Mouse (Mus musculus) MEL (cell line): ENCODE results near the gene Rnf7. TPM values are rescaled to one million over a fixed set of nuclear protein-coding genes. Genes with fewer than 3 reads are reported as not detected.

Experiments used
- DNase-seq: peaks from one replicate; pipeline ENCODE4 v3.0.0; 2011; ENCODE audit warnings: low read depth, low spot score
- H3K27ac ChIP-seq: 2 replicates; pipeline ENCODE4 v1.5.1; 2012; ENCODE audit warnings: low read depth, mild to moderate bottlenecking, control low read depth, low read length, moderate library complexity; ENCODE audit not compliant: control insufficient read depth
- H3K27me3 ChIP-seq, 2 experiments: fragments of 150-350 bp in 1 of 2; sonication (generic) in 1 of 2; 2 replicates each; pipeline ENCODE4 v1.6.1; 2012; ENCODE audit warnings: low read length in 2 of 2, mild to moderate bottlenecking in 2 of 2, improper control_type of control experiment in 1 of 2, moderate library complexity in 1 of 2; ENCODE audit not compliant: insufficient read depth in 2 of 2, control insufficient read depth in 1 of 2
- H3K36me3 ChIP-seq, 2 experiments: 2 replicates each; pipeline ENCODE4 v1.6.1; 2012 to 2014; ENCODE audit warnings: low read length in 2 of 2, improper control_type of control experiment in 1 of 2, inconsistent platforms in 1 of 2, mild to moderate bottlenecking in 1 of 2; ENCODE audit not compliant: insufficient read depth in 2 of 2, control insufficient read depth in 1 of 2
- H3K4me1 ChIP-seq, 2 experiments: fragments of 150-350 bp in 1 of 2; sonication (generic) in 1 of 2; 2 replicates each; pipeline ENCODE4 v1.6.1; 2012; ENCODE audit warnings: low read length in 2 of 2, improper control_type of control experiment in 1 of 2, mild to moderate bottlenecking in 1 of 2; ENCODE audit not compliant: insufficient read depth in 2 of 2, control insufficient read depth in 1 of 2
- H3K4me3 ChIP-seq, 2 experiments: fragments of 150-350 bp in 1 of 2; sonication (generic) in 1 of 2; 2 replicates each; pipeline ENCODE4 v1.5.1; 2012; ENCODE audit warnings: low read depth in 2 of 2, low read length in 2 of 2, mild to moderate bottlenecking in 2 of 2, moderate library complexity in 2 of 2, control low read depth in 1 of 2, improper control_type of control experiment in 1 of 2; ENCODE audit not compliant: control insufficient read depth in 1 of 2, insufficient read depth in 1 of 2
- H3K79me2 ChIP-seq: 2 replicates; pipeline ENCODE4 v1.6.1; 2012; ENCODE audit warnings: mild to moderate bottlenecking, low read length, moderate library complexity; ENCODE audit not compliant: control insufficient read depth, poor library complexity, insufficient read depth
- H3K9ac ChIP-seq: 2 replicates; pipeline ENCODE4 v1.6.1; 2012; ENCODE audit warnings: low read depth, mild to moderate bottlenecking, control low read depth, low read length, moderate library complexity; ENCODE audit not compliant: control insufficient read depth, poor library complexity, severe bottlenecking
- H3K9me3 ChIP-seq: fragments of 150-350 bp; sonication (generic); replicated peaks from 2 replicates; pipeline ENCODE4 v1.6.1; 2012; ENCODE audit warnings: mild to moderate bottlenecking, low read length, improper control_type of control experiment, moderate library complexity; ENCODE audit not compliant: insufficient read depth
- BHLHE40 ChIP-seq: IDR thresholded peaks from 2 replicates; pipeline ENCODE4 v1.6.1; 2012; ENCODE audit warnings: low read depth, mild to moderate bottlenecking, inconsistent platforms, low read length, improper control_type of control experiment, borderline replicate concordance
- CHD1 ChIP-seq: IDR thresholded peaks from 2 replicates; pipeline ENCODE4 v1.6.1; 2012; ENCODE audit warnings: low read depth, mild to moderate bottlenecking, inconsistent platforms, low read length, improper control_type of control experiment
- CHD2 ChIP-seq: IDR thresholded peaks from 2 replicates; pipeline ENCODE4 v1.6.1; 2011; ENCODE audit warnings: low read length, improper control_type of control experiment
- E2F4 ChIP-seq: IDR thresholded peaks from 2 replicates; pipeline ENCODE4 v1.6.1; 2011; ENCODE audit warnings: low read depth, low read length, improper control_type of control experiment, borderline replicate concordance
- ELF1 ChIP-seq: IDR thresholded peaks from 2 replicates; pipeline ENCODE4 v1.6.1; 2014; ENCODE audit warnings: low read depth, mild to moderate bottlenecking, inconsistent platforms, low read length, improper control_type of control experiment, moderate library complexity
- EP300 ChIP-seq, 2 experiments: IDR thresholded peaks; 2 replicates each; pipeline ENCODE4 v1.6.1; 2011; ENCODE audit warnings: improper control_type of control experiment in 2 of 2, low read length in 2 of 2, low read depth in 1 of 2, mild to moderate bottlenecking in 1 of 2
- ETS1 ChIP-seq: IDR thresholded peaks from 2 replicates; pipeline ENCODE4 v1.6.1; 2012; ENCODE audit warnings: low read depth, mild to moderate bottlenecking, inconsistent platforms, low read length, improper control_type of control experiment, moderate library complexity
- HCFC1 ChIP-seq: IDR thresholded peaks from 2 replicates; pipeline ENCODE4 v1.6.1; 2012; ENCODE audit warnings: low read depth, mild to moderate bottlenecking, inconsistent platforms, low read length, improper control_type of control experiment, moderate library complexity
- JUND ChIP-seq: IDR thresholded peaks from 2 replicates; pipeline ENCODE4 v1.6.1; 2011; ENCODE audit warnings: low read depth, mild to moderate bottlenecking, improper control_type of control experiment, low read length
- KAT2A ChIP-seq: conservative IDR thresholded peaks from 2 replicates; pipeline ENCODE4 v1.6.1; 2012; ENCODE audit warnings: low read depth, low read length, improper control_type of control experiment, inconsistent platforms
- MAFK ChIP-seq: IDR thresholded peaks from 2 replicates; pipeline ENCODE4 v1.6.1; 2011; ENCODE audit warnings: low read depth, mild to moderate bottlenecking, low read length, improper control_type of control experiment, borderline replicate concordance
- MAX ChIP-seq: IDR thresholded peaks from 2 replicates; pipeline ENCODE4 v1.6.1; 2011; ENCODE audit warnings: low read length, improper control_type of control experiment
- MXI1 ChIP-seq: IDR thresholded peaks from 2 replicates; pipeline ENCODE4 v1.6.1; 2011; ENCODE audit warnings: mild to moderate bottlenecking, low read depth, low read length, improper control_type of control experiment
- MYC ChIP-seq: IDR thresholded peaks from 2 replicates; pipeline ENCODE4 v1.6.1; 2011; ENCODE audit warnings: low read depth, mild to moderate bottlenecking, low read length, improper control_type of control experiment, moderate library complexity
- NRF1 ChIP-seq: IDR thresholded peaks from 2 replicates; pipeline ENCODE4 v1.6.1; 2014; ENCODE audit warnings: low read depth, mild to moderate bottlenecking, inconsistent platforms, low read length, improper control_type of control experiment, moderate library complexity; ENCODE audit not compliant: poor library complexity, insufficient read depth, severe bottlenecking
- POLR2A ChIP-seq, 2 experiments: IDR thresholded peaks; 2 replicates each; pipeline ENCODE4 v1.6.1; 2011 to 2012; ENCODE audit warnings: low read length in 2 of 2, mild to moderate bottlenecking in 2 of 2, control low read depth in 1 of 2, improper control_type of control experiment in 1 of 2, low read depth in 1 of 2, moderate library complexity in 1 of 2; ENCODE audit not compliant: control insufficient read depth in 1 of 2, insufficient read depth in 1 of 2, poor library complexity in 1 of 2
- POLR2AphosphoS2 ChIP-seq: IDR thresholded peaks from 2 replicates; pipeline ENCODE4 v1.6.1; 2011; ENCODE audit warnings: low read length, improper control_type of control experiment
- POLR2AphosphoS5 ChIP-seq: IDR thresholded peaks from 2 replicates; pipeline ENCODE4 v1.6.1; 2012; ENCODE audit warnings: low read depth, borderline replicate concordance, mild to moderate bottlenecking, inconsistent platforms, low read length, moderate library complexity, mixed read lengths
- SMC3 ChIP-seq: IDR thresholded peaks from 2 replicates; pipeline ENCODE4 v1.6.1; 2011; ENCODE audit warnings: low read depth, low read length, improper control_type of control experiment
- TAL1 ChIP-seq: IDR thresholded peaks from 2 replicates; pipeline ENCODE4 v1.6.1; 2012; ENCODE audit warnings: mild to moderate bottlenecking, inconsistent platforms, low read length, moderate library complexity, mixed read lengths
- UBTF ChIP-seq: IDR thresholded peaks from 2 replicates; pipeline ENCODE4 v1.6.1; 2012; ENCODE audit warnings: low read depth, mild to moderate bottlenecking, inconsistent platforms, low read length, improper control_type of control experiment, moderate library complexity, borderline replicate concordance; ENCODE audit not compliant: insufficient read depth
- USF1 ChIP-seq: IDR thresholded peaks from 2 replicates; pipeline ENCODE4 v1.6.1; 2014; ENCODE audit warnings: low read depth, mild to moderate bottlenecking, inconsistent platforms, low read length, improper control_type of control experiment, moderate library complexity
- ZC3H11A ChIP-seq: IDR thresholded peaks from 2 replicates; pipeline ENCODE4 v1.6.1; 2012; ENCODE audit warnings: low read depth, mild to moderate bottlenecking, inconsistent platforms, low read length, improper control_type of control experiment
- ZKSCAN1 ChIP-seq: IDR thresholded peaks from 2 replicates; pipeline ENCODE4 v1.6.1; 2012; ENCODE audit warnings: low read depth, mild to moderate bottlenecking, inconsistent platforms, low read length, improper control_type of control experiment, moderate library complexity
- ZMIZ1 ChIP-seq: IDR thresholded peaks from 2 replicates; pipeline ENCODE4 v1.6.1; 2012; ENCODE audit warnings: low read depth, mild to moderate bottlenecking, inconsistent platforms, low read length, improper control_type of control experiment, moderate library complexity
- polyA plus RNA-seq, 2 experiments: library from polyadenylated mRNA; stranded (reverse) in 1 of 2; unstranded in 1 of 2; fragments of >175 nt in 1 of 2; fragments of >200 nt in 1 of 2; gene quantifications; 2 replicates each; pipeline versions ENCODE4 v1.2.1 to v1.2.4; 2012; ENCODE audit warnings: low replicate concordance in 2 of 2, low read depth in 1 of 2; ENCODE audit not compliant: insufficient read length in 2 of 2, insufficient read depth in 1 of 2, missing spikeins in 1 of 2
- total RNA-seq: library from RNA; depleted of rRNA; stranded (reverse); fragments of 300-350 nt; gene quantifications from 2 replicates; pipeline ENCODE4 v1.2.3, GENCODE M21; 2012

Rnf7 gene
- total and polyA plus RNA-seq, 3 experiments = 105 to 157 TPM; not detected in 1

DNA sequence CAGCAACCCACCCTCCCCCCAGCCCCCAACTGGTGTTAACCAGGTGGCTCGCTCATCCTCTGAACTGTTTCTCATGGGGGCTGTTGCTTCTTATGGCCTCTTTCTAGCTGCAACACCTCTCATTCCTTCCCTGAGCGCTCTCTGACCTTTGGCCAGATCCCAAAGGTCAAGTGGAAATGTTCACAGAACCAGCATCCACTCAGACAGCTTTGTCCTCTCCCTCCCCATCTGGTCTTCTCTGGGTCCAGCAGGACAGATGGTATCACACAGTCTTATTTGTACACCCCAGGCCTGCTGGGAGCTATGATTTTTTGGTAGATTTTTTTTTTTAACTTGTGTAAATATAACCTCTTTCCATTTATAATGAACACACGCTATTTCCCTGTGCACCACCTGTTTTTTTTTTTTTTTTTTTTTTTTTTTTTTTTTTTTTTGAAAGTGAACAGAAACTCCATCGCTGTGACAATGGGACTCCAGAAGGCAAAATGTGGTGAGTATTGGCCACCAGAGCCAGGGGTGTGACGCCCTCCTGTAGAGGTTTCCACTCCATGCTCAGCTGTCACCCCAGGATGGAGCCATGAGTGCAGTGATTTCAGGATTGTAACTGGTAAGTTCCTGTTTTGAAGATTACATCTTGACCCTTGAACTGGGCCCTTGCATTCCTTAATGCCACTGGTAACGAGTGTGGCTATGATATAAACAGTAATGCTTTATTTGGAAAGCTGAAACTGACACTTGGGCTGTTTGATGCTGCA, 24.6 kb upstream of the Rnf7 start:
- no peaks in the 10 kb centered on the region for H3K9me3 ChIP-seq
- TF ChIP-seq MYC (no peak), JUND (no peak), POLR2AphosphoS2 (no peak), MAFK (no peak), CHD1 (no peak), E2F4 (no peak), ZMIZ1 (no peak), ZKSCAN1 (no peak), ZC3H11A (no peak), MXI1 (no peak), EP300 (IDR thresholded peaks at IDR 0.05; ENCODE audit: low read depth in 1 of 2, low read length in 2 of 2) (no peak), CHD2 (no peak), ELF1 (no peak), MAX (no peak), SMC3 (no peak), POLR2A (IDR thresholded peaks at IDR 0.05; ENCODE audit: control insufficient read depth in 1 of 2, insufficient read depth in 1 of 2, low read depth in 1 of 2, low read length in 2 of 2, poor library complexity in 1 of 2) (no peak), ETS1 (no peak), NRF1 (no peak), BHLHE40 (no peak)

DNA sequence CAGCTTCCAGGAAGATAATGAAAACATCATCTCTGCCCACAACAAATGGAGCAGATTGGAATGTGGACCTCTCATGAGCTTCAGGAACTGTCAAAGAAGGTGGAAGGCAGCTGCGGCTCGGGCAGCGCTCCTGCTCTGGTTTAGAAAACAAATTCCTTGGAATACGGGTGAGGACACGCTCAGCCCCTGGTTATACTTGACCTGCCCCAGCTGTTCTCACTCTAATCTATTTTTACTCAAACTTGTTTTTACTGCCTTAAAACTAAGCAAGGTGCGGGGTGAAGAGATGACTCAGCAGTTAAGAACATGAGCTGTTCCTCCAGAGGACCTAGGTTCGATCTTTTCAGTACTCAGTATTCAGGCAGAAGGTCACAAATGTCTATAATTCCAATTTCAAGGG, 22.7 kb upstream of the Rnf7 start:
- Histone ChIP-seq H3K27ac (no peak overlapping the region), H3K36me3 (no peaks in the 10 kb centered on the region), H3K4me1 (no peaks in the 10 kb centered on the region), H3K9me3 (no peaks in the 10 kb centered on the region), H3K4me3 (no peak overlapping the region), H3K9ac (no peak overlapping the region), H3K27me3 (no peaks in the 10 kb centered on the region; a peak in 1 of 4 replicates), H3K79me2 (no peaks in the 10 kb centered on the region)
- DNase-seq = no peak
- TF ChIP-seq TAL1 (no peak), E2F4 (no peak), UBTF (no peak), HCFC1 (no peak), USF1 (no peak), POLR2AphosphoS2 (no peak), POLR2AphosphoS5 (no peak), KAT2A (no peak), ZMIZ1 (no peak)

More for the DNA sequence above, 24.6 kb upstream of the Rnf7 start:
- Histone ChIP-seq H3K27me3 (no peaks in the 10 kb centered on the region; a peak in 1 of 4 replicates), H3K36me3 (no peaks in the 10 kb centered on the region), H3K4me1 (no peaks in the 10 kb centered on the region), H3K4me3 (no peak overlapping the region), H3K9ac (no peak overlapping the region), H3K27ac (no peak overlapping the region), H3K79me2 (no peaks in the 10 kb centered on the region)
- DNase-seq = no peak
